Mouse (Mus musculus) heart, embryonic 14.5 days (tissue): Measurements from ENCODE around the gene Agpat4. TPM values are rescaled to one million over a fixed set of nuclear protein-coding genes. Genes with fewer than 3 reads are reported as not detected.

Source experiments
- ATAC-seq: fragments of 200-750 bp; cut with Nextera tagmentation; 2 replicates; pipeline ENCODE4 v1.8.0; 2017; ENCODE audit warnings: low read depth, moderate TSS enrichment; ENCODE audit not compliant: insufficient number of reproducible peaks, insufficient read depth, low FRiP score
- H3K27ac ChIP-seq, 2 experiments: fragments of 200-500 bp in 1 of 2; fragments of 300-500 bp in 1 of 2; sonication (generic) in 1 of 2; replicated peaks in 1 of 2; 2 replicates each; pipeline ENCODE4 v1.5.1; 2012 to 2014; ENCODE audit warnings: low read depth in 2 of 2, low read length in 2 of 2, control low read depth in 1 of 2, mild to moderate bottlenecking in 1 of 2, mixed read lengths in 1 of 2; ENCODE audit not compliant: control insufficient read depth in 1 of 2, insufficient read depth in 1 of 2
- H3K27me3 ChIP-seq: fragments of 300-500 bp; sonication (generic); 2 replicates; pipeline ENCODE4 v1.6.1; 2014; ENCODE audit warnings: mild to moderate bottlenecking, low read length, control low read depth; ENCODE audit not compliant: control insufficient read depth, insufficient read depth
- H3K36me3 ChIP-seq: fragments of 300-500 bp; sonication (generic); 2 replicates; pipeline ENCODE4 v1.6.1; 2014; ENCODE audit warnings: mild to moderate bottlenecking, control low read depth, low read length, mixed read lengths; ENCODE audit not compliant: control insufficient read depth, insufficient read depth
- H3K4me1 ChIP-seq, 2 experiments: fragments of 200-500 bp in 1 of 2; fragments of 300-500 bp in 1 of 2; sonication (generic) in 1 of 2; 2 replicates each; pipeline ENCODE4 v1.6.1; 2012 to 2014; ENCODE audit warnings: low read length in 2 of 2, control low read depth in 1 of 2, mixed read lengths in 1 of 2; ENCODE audit not compliant: control insufficient read depth in 2 of 2, insufficient read depth in 2 of 2
- H3K4me2 ChIP-seq: fragments of 300-500 bp; sonication (generic); 2 replicates; pipeline ENCODE4 v1.6.1; 2014; ENCODE audit warnings: mild to moderate bottlenecking, low read length
- H3K4me3 ChIP-seq, 2 experiments: fragments of 200-500 bp in 1 of 2; fragments of 300-500 bp in 1 of 2; sonication (generic) in 1 of 2; 2 replicates each; pipeline ENCODE4 v1.5.1; 2012 to 2014; ENCODE audit warnings: low read length in 2 of 2, mild to moderate bottlenecking in 2 of 2, control low read depth in 1 of 2, low read depth in 1 of 2, moderate library complexity in 1 of 2; ENCODE audit not compliant: control insufficient read depth in 1 of 2, insufficient read depth in 1 of 2
- H3K9ac ChIP-seq: fragments of 300-500 bp; sonication (generic); 2 replicates; pipeline ENCODE4 v1.6.1; 2014; ENCODE audit warnings: mild to moderate bottlenecking, low read length
- H3K9me3 ChIP-seq: fragments of 300-500 bp; sonication (generic); 2 replicates; pipeline ENCODE4 v1.6.1; 2016; ENCODE audit warnings: low read length, control low read depth; ENCODE audit not compliant: control insufficient read depth
- WGBS: fragments of 180-500 bp; shearing (Covaris S2); extraction: QIAGEN DNeasy Blood & Tissue Kit; methylation state at CpG from one replicate; pipeline ENCODE4 v1.1.7; 2014; 5-methylcytosine and 5-hydroxymethylcytosine counted together
- polyA plus RNA-seq: library from polyadenylated mRNA; unstranded; fragments of >200 nt; fragmentation: Nextera tagmentation; extraction: Ambion mirVana; gene quantifications from 2 replicates; pipeline ENCODE4 v1.2.1, GENCODE M21; 2014

Gene Agpat4
- polyA plus RNA-seq, 1 experiment from 2014 or later, result 11.0 TPM

DNA sequence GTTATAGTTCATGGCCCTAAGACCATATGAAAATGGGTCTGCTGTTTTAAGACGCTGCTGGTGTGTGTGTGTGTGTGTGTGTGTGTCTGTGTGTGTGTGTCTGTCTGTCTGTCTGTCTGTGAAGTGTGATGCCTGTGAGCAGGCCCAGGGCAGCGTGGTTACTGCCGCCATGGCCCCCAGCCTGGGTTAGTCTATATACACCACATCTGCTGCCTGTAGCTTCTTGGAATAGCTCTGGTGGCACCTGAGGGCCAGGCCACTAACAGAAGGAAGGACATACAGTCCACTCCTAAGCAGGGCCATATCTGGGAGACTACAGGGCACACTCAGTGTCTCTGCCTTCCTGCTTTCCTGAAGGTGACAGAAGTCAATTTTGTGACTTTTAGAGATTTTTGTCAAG, 122.2 kb downstream of the Agpat4 start:
- Histone ChIP-seq H3K36me3 (peaks cover 87% of the 10 kb centered on the region), H3K4me1 (no peaks in the 10 kb centered on the region), H3K9me3 (no peaks in the 10 kb centered on the region), H3K9ac (no peak overlapping the region), H3K4me2 (no peak overlapping the region), H3K27ac (no peak overlapping the region), H3K27me3 (no peaks in the 10 kb centered on the region), H3K4me3 (no peak overlapping the region)
- no peak for ATAC-seq
- WGBS, result 95% methylated on average over 3 of the region's 3 CpGs

- Histone ChIP-seq H3K4me2 (no peak overlapping the region), H3K27me3 (no peaks in the 10 kb centered on the region), H3K9ac (no peak overlapping the region), H3K4me3 (no peak overlapping the region), H3K4me1 (no peaks in the 10 kb centered on the region), H3K9me3 (peaks cover 10% of the 10 kb centered on the region), H3K36me3 (peaks cover 80% of the 10 kb centered on the region), H3K27ac (no peak overlapping the region)
- ATAC-seq, result no peak
- 94% methylated on average over 19 of the region's 19 CpGs for WGBS
These were observed 131.4 kb downstream of the Agpat4 start for GRCm38 (mm10) chr17:12249783-12250504.

DNA sequence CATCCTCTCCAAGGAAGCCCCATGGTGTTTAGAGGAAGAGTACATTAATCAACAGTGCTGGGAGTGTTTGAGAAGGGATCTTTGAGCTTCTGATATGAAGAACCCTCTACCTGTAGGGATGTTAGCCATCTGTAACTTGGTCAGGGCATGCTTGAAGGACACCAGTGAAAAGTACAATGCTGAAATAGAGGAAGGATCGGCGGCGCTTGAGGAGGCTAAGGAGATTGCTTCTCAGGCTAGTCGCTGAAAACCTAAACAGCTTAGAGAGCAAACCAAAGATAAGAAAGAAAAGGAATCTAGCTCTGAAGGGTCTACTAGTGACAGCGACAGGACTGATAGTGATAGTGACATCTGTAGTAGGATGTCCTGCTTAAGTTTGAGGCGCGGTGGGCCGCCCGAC, 132.1 kb downstream of the Agpat4 start:
- Histone ChIP-seq H3K4me3 (no peak overlapping the region), H3K9ac (no peak overlapping the region), H3K36me3 (peaks cover 87% of the 10 kb centered on the region), H3K4me1 (no peaks in the 10 kb centered on the region), H3K27ac (no peak overlapping the region), H3K27me3 (no peaks in the 10 kb centered on the region), H3K9me3 (peaks cover 10% of the 10 kb centered on the region), H3K4me2 (no peak overlapping the region)
- no peak for ATAC-seq
- WGBS, result 91% methylated on average over 9 of the region's 9 CpGs

- ATAC-seq, result no peak
- H3K36me3 ChIP-seq, result peaks cover 94% of the 10 kb centered on the region
- 0 out of 4 replicates have a peak overlapping the region, but pooled peaks of 1 of the 2 experiments have one; percentile 16 for H3K27ac ChIP-seq
These were observed 137.6 kb downstream of the Agpat4 start for GRCm38 (mm10) chr17:12256142-12256541.

GRCm38 (mm10) chr17:12258517-12258916, 140.0 kb downstream of the Agpat4 start:
- Histone ChIP-seq H3K4me1 (peaks cover 0 to 4% of the 10 kb centered on the region in 2 experiments; a peak in 2 of 4 replicates), H3K9ac (no peak overlapping the region), H3K36me3 (peaks cover 82% of the 10 kb centered on the region), H3K27ac (no peak overlapping the region), H3K4me2 (no peak overlapping the region), H3K9me3 (no peaks in the 10 kb centered on the region), H3K4me3 (no peak overlapping the region), H3K27me3 (no peaks in the 10 kb centered on the region)
- ATAC-seq, result no peak
- WGBS, result 69% methylated on average over 6 of the region's 6 CpGs

More at GRCm38 (mm10) chr17:12256142-12256541, 137.6 kb downstream of the Agpat4 start:
- Histone ChIP-seq H3K4me1 (peaks cover 0 to 4% of the 10 kb centered on the region in 2 experiments; a peak in 2 of 4 replicates), H3K9ac (no peak overlapping the region), H3K9me3 (peaks cover 10% of the 10 kb centered on the region), H3K27me3 (no peaks in the 10 kb centered on the region), H3K4me3 (no peak overlapping the region), H3K4me2 (no peak overlapping the region)
- WGBS, result 89% methylated on average over 11 of the region's 11 CpGs

DNA sequence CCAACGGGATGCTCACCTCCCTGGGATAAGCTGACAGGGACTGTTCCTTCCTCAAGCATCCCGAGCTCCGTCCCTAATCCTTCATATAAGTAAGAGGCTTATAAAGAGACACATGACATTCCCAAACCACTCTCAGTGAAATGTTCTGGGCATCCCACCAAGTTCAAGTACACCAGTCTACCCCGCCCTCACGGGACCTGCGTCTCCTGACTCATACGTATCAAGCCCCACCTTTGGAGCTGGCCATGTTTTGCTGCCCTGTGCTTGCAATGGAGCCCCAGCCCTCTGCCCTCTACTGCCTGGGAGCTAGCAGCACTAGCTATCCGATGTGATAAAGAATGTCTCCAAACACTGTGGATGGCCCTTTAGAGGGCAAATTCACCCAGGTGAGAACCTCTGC, 141.5 kb downstream of the Agpat4 start:
- no peak for ATAC-seq
- no peak overlapping the region for H3K4me2 ChIP-seq
- no peak overlapping the region for H3K9ac ChIP-seq
- H3K4me3 ChIP-seq, result no peak overlapping the region
- H3K27ac ChIP-seq, result no peak overlapping the region
- 86% methylated on average over 8 of the region's 8 CpGs for WGBS
- H3K4me1 ChIP-seq, result peaks cover 0 to 4% of the 10 kb centered on the region in 2 experiments; a peak in 3 of 4 replicates
- no peaks in the 10 kb centered on the region for H3K27me3 ChIP-seq
- H3K36me3 ChIP-seq, result peaks cover 73% of the 10 kb centered on the region
- H3K9me3 ChIP-seq, result no peaks in the 10 kb centered on the region

DNA sequence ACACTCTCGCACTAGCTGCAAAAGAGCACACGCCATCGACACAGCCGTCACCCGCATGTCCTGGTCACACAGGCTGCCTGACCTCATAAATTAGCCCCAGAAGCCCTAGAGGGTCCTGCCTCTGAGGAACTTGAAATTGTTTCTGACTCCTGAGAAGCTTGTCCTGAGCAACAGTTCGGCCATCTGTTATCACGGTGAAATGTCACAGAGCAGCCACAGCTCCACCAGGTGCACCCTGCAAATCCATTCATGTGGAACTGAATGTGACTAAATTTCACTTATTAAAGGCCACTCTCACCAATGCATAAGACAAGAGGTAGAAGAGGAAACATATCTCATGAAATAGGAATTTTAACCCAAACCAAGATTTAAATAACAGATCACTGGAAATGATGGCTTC, 142.9 kb downstream of the Agpat4 start:
- Histone ChIP-seq H3K4me1 (peaks cover 4 to 12% of the 10 kb centered on the region in 2 experiments), H3K9ac (no peak overlapping the region), H3K4me3 (no peak overlapping the region), H3K27ac (no peak overlapping the region), H3K9me3 (no peaks in the 10 kb centered on the region), H3K36me3 (peaks cover 59% of the 10 kb centered on the region), H3K4me2 (no peak overlapping the region), H3K27me3 (no peaks in the 10 kb centered on the region)
- ATAC-seq, result no peak
- 89% methylated on average over 7 of the region's 7 CpGs for WGBS
